Mouse (Mus musculus) hindbrain, embryonic 12.5 days (tissue): ENCODE measurements around the gene Adap1. TPM values are rescaled to one million over a fixed set of nuclear protein-coding genes. Genes with fewer than 3 reads are reported as not detected.

Experiments
- ATAC-seq: fragments of 200-750 bp; cut with Nextera tagmentation; 2 replicates; pipeline ENCODE4 v1.8.0; 2017; ENCODE audit warnings: moderate TSS enrichment; ENCODE audit not compliant: low FRiP score
- H3K27ac ChIP-seq: fragments of 300-500 bp; sonication (generic); 2 replicates; pipeline ENCODE4 v1.5.1; 2016; ENCODE audit warnings: mild to moderate bottlenecking
- H3K27me3 ChIP-seq: fragments of 300-500 bp; sonication (generic); 2 replicates; pipeline ENCODE4 v1.6.1; 2016; ENCODE audit warnings: mild to moderate bottlenecking
- H3K36me3 ChIP-seq: fragments of 300-500 bp; sonication (generic); 2 replicates; pipeline ENCODE4 v1.6.1; 2016; ENCODE audit warnings: mild to moderate bottlenecking
- H3K4me1 ChIP-seq: fragments of 300-500 bp; sonication (generic); 2 replicates; pipeline ENCODE4 v1.6.1; 2016
- H3K4me2 ChIP-seq: fragments of 300-500 bp; sonication (generic); replicated peaks from 2 replicates; pipeline ENCODE4 v1.6.1; 2016; ENCODE audit warnings: mild to moderate bottlenecking
- H3K4me3 ChIP-seq: fragments of 300-500 bp; sonication (generic); 2 replicates; pipeline ENCODE4 v1.5.1; 2016; ENCODE audit warnings: mild to moderate bottlenecking
- H3K9ac ChIP-seq: fragments of 300-500 bp; sonication (generic); 2 replicates; pipeline ENCODE4 v1.6.1; 2016; ENCODE audit warnings: mild to moderate bottlenecking, moderate library complexity
- H3K9me3 ChIP-seq: fragments of 300-500 bp; sonication (generic); replicated peaks from 2 replicates; pipeline ENCODE4 v1.6.1; 2016; ENCODE audit warnings: mild to moderate bottlenecking
- WGBS: fragments of 180-500 bp; shearing (Covaris S2); methylation state at CpG from one replicate; pipeline ENCODE4 v1.1.7; 2016; 5-methylcytosine and 5-hydroxymethylcytosine counted together
- microRNA counts: library from miRNA; unstranded; fragments of <30 nt; microRNA quantifications from one replicate; lab custom pipeline; 2017
- microRNA-seq: library from miRNA; unstranded; fragments of <30 nt; microRNA quantifications from one replicate; pipeline ENCODE4, GENCODE M21; 2017
- polyA plus RNA-seq: library from polyadenylated mRNA; unstranded; fragments of >200 nt; fragmentation: Nextera tagmentation; extraction: Ambion mirVana; gene quantifications from 2 replicates; pipeline ENCODE4 v1.2.1, GENCODE M21; 2016

The Adap1 gene
- polyA plus RNA-seq, 1 experiment from 2014 or later = 13.7 TPM

DNA sequence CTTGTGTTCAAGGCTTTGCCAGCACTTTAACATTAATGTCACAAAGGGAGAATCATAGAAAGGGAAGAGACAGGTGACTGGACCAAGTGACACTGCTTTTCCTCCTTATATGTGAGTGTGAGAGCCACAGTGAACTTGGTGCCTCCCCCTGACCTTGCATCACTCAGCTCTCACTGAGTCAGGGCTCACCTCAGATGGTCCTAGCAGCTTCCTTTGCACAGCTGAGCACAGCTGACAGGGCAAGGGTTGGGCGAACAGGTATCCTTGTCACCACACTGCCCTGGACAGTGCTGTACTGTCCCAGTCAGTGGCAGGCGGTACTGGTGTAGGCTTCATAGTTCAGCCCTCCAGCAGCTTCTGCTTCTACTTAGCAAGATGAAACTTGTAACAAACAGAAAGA lies 97.8 kb downstream of the Adap1 start:
- Histone ChIP-seq H3K4me2 (no peak overlapping the region), H3K27me3 (no peaks in the 10 kb centered on the region), H3K27ac (no peak overlapping the region), H3K36me3 (peaks cover 88% of the 10 kb centered on the region), H3K4me3 (no peak overlapping the region), H3K9ac (no peak overlapping the region), H3K4me1 (no peaks in the 10 kb centered on the region), H3K9me3 (no peaks in the 10 kb centered on the region)
- 94% methylated on average over 2 of the region's 2 CpGs for WGBS
- no peak for ATAC-seq

DNA sequence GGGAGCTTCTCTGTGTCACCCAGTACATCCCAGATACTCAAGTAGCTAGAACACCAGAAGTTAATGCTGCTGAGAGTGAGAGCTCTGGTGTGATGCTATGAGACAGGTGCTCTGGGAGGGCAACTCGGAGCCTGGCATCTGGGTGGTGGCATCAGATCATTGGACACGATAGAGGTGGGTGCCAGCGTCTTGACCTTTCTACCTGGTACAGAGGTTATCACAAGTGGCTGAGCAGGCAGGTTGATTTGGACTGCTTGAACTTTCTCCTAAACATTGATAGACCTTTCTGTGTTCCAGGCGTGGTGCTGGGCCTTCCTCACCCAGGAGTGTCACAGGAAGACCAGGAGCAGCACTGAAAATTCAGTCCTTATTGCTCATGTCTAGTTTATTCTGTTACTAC lies 98.2 kb downstream of the Adap1 start:
- no peaks in the 10 kb centered on the region for H3K4me1 ChIP-seq
- H3K4me3 ChIP-seq = no peak overlapping the region
- H3K27me3 ChIP-seq = no peaks in the 10 kb centered on the region
- no peaks in the 10 kb centered on the region for H3K9me3 ChIP-seq
- no peak overlapping the region for H3K27ac ChIP-seq
- no peak for ATAC-seq
- H3K4me2 ChIP-seq = no peak overlapping the region
- H3K36me3 ChIP-seq = peaks cover 84% of the 10 kb centered on the region
- WGBS = 95% methylated on average over 4 of the region's 4 CpGs
- H3K9ac ChIP-seq = no peak overlapping the region

GRCm38 (mm10) chr5:139223331-139223730 lies 102.1 kb downstream of the Adap1 start:
- no peak overlapping the region for H3K27ac ChIP-seq
- ATAC-seq = no peak
- no peak overlapping the region for H3K4me3 ChIP-seq
- H3K4me1 ChIP-seq = no peaks in the 10 kb centered on the region
- H3K9ac ChIP-seq = no peak overlapping the region
- H3K36me3 ChIP-seq = peaks cover 73% of the 10 kb centered on the region
- no peaks in the 10 kb centered on the region for H3K27me3 ChIP-seq
- no peak overlapping the region for H3K4me2 ChIP-seq
- WGBS = 95% methylated on average over 10 of the region's 10 CpGs
- no peaks in the 10 kb centered on the region for H3K9me3 ChIP-seq

MicroRNAs within 50 kb of the gene (microRNA counts, 519-probe panel; counts per million panel counts)
- microRNA mmu-miR-339-3p (lab: Ali Mortazavi, UCI) (470 counts per million, percentile 58 among the panel's probes with 10 or more counts), microRNA mmu-miR-339-5p (lab: Ali Mortazavi, UCI) (470 counts per million, percentile 58 among the panel's probes with 10 or more counts)

Small RNA genes within 50 kb of the gene (microRNA-seq; reads per million reads assigned to microRNA genes)
- gene Mir339 = 524 reads per million, percentile 67 among the genes with 10 or more reads in this experiment

Other genes starting within 250 kb of the Adap1 start
- gene Prkar1b, start 175.6 kb downstream of the Adap1 start, polyA plus RNA-seq = 70.1 and 72.6 TPM in 2 replicates
- 6.5 and 8.0 TPM in 2 replicates for gene Dnaaf5, start 175.4 kb downstream of the Adap1 start, polyA plus RNA-seq
- 50.4 and 55.3 TPM in 2 replicates for gene Sun1, start 125.0 kb downstream of the Adap1 start, polyA plus RNA-seq
- 123 and 126 TPM in 2 replicates for gene Get4, start 73.3 kb downstream of the Adap1 start, polyA plus RNA-seq
- gene Cox19, start 25.8 kb upstream of the Adap1 start, polyA plus RNA-seq = 107 and 117 TPM in 2 replicates
- 0.41 and 0.46 TPM in 2 replicates for gene Cyp2w1, start 27.0 kb upstream of the Adap1 start, polyA plus RNA-seq
- gene Gpr146, start 52.1 kb upstream of the Adap1 start, polyA plus RNA-seq = 1.8 and 2.4 TPM in 2 replicates
- 0.45 and 0.90 TPM in 2 replicates for gene C130050O18Rik, start 79.7 kb upstream of the Adap1 start, polyA plus RNA-seq
- 5.0 TPM in 2 replicates for gene Gper1, start 97.5 kb upstream of the Adap1 start, polyA plus RNA-seq
- gene 3110082I17Rik, start 134.9 kb upstream of the Adap1 start, polyA plus RNA-seq = 22.9 and 26.3 TPM in 2 replicates
- gene Zfand2a, start 158.9 kb upstream of the Adap1 start, polyA plus RNA-seq = 12.0 and 14.6 TPM in 2 replicates
- gene Uncx, start 217.9 kb upstream of the Adap1 start, polyA plus RNA-seq = 97.3 and 99.4 TPM in 2 replicates